Mouse (Mus musculus): Measurements from ENCODE around the gene Parp16.
"Not testable (repeated sequence)": the region's sequence is repeated elsewhere in the genome, so short reads cannot be mapped to it uniquely, and the experiment has no call there.

Gene Parp16

DNA sequence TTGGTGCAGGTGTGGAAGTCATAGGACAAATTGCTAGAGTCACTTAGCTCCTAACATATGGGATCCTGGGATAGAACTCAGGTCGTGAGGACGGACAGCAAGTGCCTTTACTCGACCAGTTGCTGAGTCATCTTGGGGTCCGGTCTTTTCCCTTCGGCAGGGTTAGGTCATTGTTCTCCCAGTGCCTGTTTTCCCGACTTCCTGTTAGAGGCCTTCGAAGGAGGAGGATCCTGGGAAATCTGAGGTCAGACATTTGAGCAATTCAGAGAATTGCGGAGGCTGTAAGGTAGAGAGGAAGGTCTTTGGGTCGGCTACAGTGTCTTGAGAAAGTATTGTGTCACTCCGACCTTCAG, 19.2 kb downstream of the Parp16 start:
- Histone ChIP-seq H3K36me3 (ENCODE audit: control insufficient read depth, insufficient read depth, low read length, poor library complexity, severe bottlenecking) (0 out of 2 replicates have a peak, but pooled peaks cover 2% of the 10 kb centered on the region), H3K27me3 (ENCODE audit: control insufficient read depth, insufficient read depth, low read length, poor library complexity, severe bottlenecking) (no peaks in the 10 kb centered on the region)
- no peak for DNase-seq (ENCODE audit: low read depth, low spot score)

GRCm38 (mm10) chr9:65214778-65215493, 19.8 kb downstream of the Parp16 start:
- H3K27me3 ChIP-seq (ENCODE audit: control insufficient read depth, insufficient read depth, low read length, poor library complexity, severe bottlenecking): no peaks in the 10 kb centered on the region
- 0 out of 2 replicates have a peak, but pooled peaks cover 2% of the 10 kb centered on the region for H3K36me3 ChIP-seq (ENCODE audit: control insufficient read depth, insufficient read depth, low read length, poor library complexity, severe bottlenecking)
- peak; percentile 83 for DNase-seq (ENCODE audit: low read depth, low spot score)

- H3K36me3 ChIP-seq (ENCODE audit: control insufficient read depth, insufficient read depth, low read length, poor library complexity, severe bottlenecking): no peaks in the 10 kb centered on the region
- no peaks in the 10 kb centered on the region for H3K27me3 ChIP-seq (ENCODE audit: control insufficient read depth, insufficient read depth, low read length, poor library complexity, severe bottlenecking)
- no peak for DNase-seq (ENCODE audit: low read depth, low spot score)
Measured at GRCm38 (mm10) chr9:65215494-65216126, 20.5 kb downstream of the Parp16 start.

GRCm38 (mm10) chr9:65216972-65217371, 21.8 kb downstream of the Parp16 start:
- Histone ChIP-seq H3K36me3 (ENCODE audit: control insufficient read depth, insufficient read depth, low read length, poor library complexity, severe bottlenecking) (no peaks in the 10 kb centered on the region), H3K27me3 (ENCODE audit: control insufficient read depth, insufficient read depth, low read length, poor library complexity, severe bottlenecking) (no peaks in the 10 kb centered on the region)
- DNase-seq (ENCODE audit: low read depth, low spot score): peak; percentile 48

- DNase-seq (ENCODE audit: low read depth, low spot score): no peak
Measured at GRCm38 (mm10) chr9:65217661-65218060, 22.5 kb downstream of the Parp16 start.

GRCm38 (mm10) chr9:65218916-65219315, 23.8 kb downstream of the Parp16 start:
- no peaks in the 10 kb centered on the region for H3K27me3 ChIP-seq (ENCODE audit: control insufficient read depth, insufficient read depth, low read length, poor library complexity, severe bottlenecking)
- H3K36me3 ChIP-seq (ENCODE audit: control insufficient read depth, insufficient read depth, low read length, poor library complexity, severe bottlenecking): no peaks in the 10 kb centered on the region
- DNase-seq (ENCODE audit: low read depth, low spot score): no peak

More at GRCm38 (mm10) chr9:65217661-65218060, 22.5 kb downstream of the Parp16 start:
- H3K36me3 ChIP-seq (ENCODE audit: control insufficient read depth, insufficient read depth, low read length, poor library complexity, severe bottlenecking): no peaks in the 10 kb centered on the region
- no peaks in the 10 kb centered on the region for H3K27me3 ChIP-seq (ENCODE audit: control insufficient read depth, insufficient read depth, low read length, poor library complexity, severe bottlenecking)

DNA sequence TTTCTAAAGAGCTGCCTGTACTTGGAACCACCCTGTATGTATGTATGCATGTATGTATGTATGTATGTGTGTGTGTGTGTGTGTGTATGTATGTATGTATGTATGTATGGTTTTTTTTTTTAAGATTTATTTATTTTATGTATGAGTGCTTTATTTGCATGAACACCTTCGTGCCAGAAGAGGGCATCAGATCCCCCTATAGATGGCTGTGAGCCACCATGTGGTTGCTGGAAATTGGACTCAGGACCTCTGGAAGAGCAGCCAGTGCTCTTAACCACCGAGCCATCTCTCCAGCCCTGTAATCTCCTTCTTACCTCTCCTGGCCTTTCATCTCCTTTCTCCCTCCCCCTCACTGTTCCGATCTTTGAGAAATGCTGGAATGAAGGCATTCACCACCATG, 25.2 kb downstream of the Parp16 start:
- not testable (repeated sequence) for DNase-seq (ENCODE audit: low read depth, low spot score); H3K27me3 ChIP-seq (ENCODE audit: control insufficient read depth, insufficient read depth, low read length, poor library complexity, severe bottlenecking); H3K36me3 ChIP-seq (ENCODE audit: control insufficient read depth, insufficient read depth, low read length, poor library complexity, severe bottlenecking)

DNA sequence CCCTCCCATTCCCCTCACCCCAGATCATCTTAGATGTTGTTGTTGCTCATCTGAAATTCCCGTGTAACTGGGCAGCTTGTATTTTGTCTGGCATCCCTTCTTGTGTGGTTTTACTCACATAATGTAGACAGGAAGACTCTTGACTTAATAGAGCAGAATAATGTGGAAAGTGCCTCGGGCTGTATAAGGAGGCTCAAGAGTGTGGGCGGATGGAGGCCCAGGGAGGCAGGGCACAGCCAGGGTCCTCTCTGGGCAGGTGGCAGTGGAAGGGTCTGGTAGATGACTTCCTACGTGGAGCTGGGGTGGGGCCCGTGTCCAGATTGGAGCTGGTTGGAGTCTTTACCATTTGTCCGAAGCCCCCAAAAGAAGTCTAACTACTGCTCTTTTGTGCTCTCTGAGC, 28.8 kb downstream of the Parp16 start:
- DNase-seq (ENCODE audit: low read depth, low spot score): no peak
- H3K36me3 ChIP-seq (ENCODE audit: control insufficient read depth, insufficient read depth, low read length, poor library complexity, severe bottlenecking): peaks cover 2% of the 10 kb centered on the region; the same call in 1 of the 2 replicates
- H3K27me3 ChIP-seq (ENCODE audit: control insufficient read depth, insufficient read depth, low read length, poor library complexity, severe bottlenecking): no peaks in the 10 kb centered on the region

DNA sequence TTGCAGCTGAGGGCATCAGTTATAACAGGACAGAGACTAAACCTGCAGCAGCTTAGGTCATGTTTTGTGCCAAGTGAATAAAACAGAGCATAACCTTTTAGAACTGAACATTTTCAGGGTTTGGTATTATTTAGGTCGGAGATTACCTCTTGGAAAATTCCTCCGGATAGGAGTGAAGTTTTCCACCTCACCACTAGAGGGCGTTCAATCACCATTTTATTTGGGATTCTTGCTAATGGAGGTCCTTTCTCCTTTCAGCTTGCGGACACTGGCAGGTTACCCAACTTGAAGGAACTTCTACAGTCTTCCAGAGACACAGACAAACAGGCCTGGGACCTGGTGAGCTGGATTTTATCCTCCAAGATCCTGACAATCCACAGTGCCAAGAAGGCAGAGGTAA, 30.6 kb downstream of the Parp16 start:
- Histone ChIP-seq H3K36me3 (ENCODE audit: control insufficient read depth, insufficient read depth, low read length, poor library complexity, severe bottlenecking) (peaks cover 2% of the 10 kb centered on the region; the same call in 1 of the 2 replicates), H3K27me3 (ENCODE audit: control insufficient read depth, insufficient read depth, low read length, poor library complexity, severe bottlenecking) (no peaks in the 10 kb centered on the region)
- no peak for DNase-seq (ENCODE audit: low read depth, low spot score)

DNA sequence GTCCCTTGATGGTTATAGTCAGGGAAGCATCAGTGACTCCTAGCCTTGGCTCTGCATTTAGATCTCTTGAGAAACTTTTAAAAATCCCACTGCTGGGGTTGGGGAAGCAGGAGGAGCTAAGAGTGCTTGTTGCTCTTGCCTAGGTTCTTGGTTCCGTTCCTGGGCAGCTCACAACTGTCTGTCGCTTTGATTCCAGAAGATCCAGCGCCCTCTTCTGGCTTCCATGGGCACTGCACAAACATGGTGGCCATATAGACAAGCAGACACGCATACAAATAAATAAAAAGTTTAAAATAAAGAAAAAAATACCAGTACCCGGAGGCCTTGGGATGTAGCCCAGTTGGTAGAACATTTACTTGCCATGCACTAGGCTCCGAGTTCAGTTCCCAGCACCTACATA, 35.1 kb downstream of the Parp16 start:
- peaks cover 2% of the 10 kb centered on the region for H3K36me3 ChIP-seq (ENCODE audit: control insufficient read depth, insufficient read depth, low read length, poor library complexity, severe bottlenecking)
- no peak for DNase-seq (ENCODE audit: low read depth, low spot score)
- no peaks in the 10 kb centered on the region for H3K27me3 ChIP-seq (ENCODE audit: control insufficient read depth, insufficient read depth, low read length, poor library complexity, severe bottlenecking)

DNA sequence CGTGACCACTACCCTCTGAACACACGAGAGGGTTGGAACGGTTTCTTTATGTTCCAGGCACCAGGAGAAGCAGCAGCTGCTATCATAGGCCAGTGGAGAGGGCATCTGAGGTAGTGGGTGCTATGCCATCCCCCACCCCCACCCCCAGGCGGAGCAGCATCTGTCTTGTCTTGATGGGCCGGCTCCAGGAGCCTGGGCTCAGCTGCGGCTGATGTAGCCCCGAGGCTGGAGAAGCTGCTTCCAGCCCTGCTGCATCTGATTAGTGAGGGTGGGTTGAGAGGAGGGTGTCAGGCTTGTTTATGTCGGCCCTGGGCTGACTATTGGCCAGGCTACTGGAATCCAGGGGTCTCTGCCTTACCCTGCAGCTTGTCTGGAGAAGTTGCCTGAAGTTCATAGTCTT, 36.1 kb downstream of the Parp16 start:
- peaks cover 2% of the 10 kb centered on the region for H3K36me3 ChIP-seq (ENCODE audit: control insufficient read depth, insufficient read depth, low read length, poor library complexity, severe bottlenecking)
- H3K27me3 ChIP-seq (ENCODE audit: control insufficient read depth, insufficient read depth, low read length, poor library complexity, severe bottlenecking): no peaks in the 10 kb centered on the region
- no peak for DNase-seq (ENCODE audit: low read depth, low spot score)

GRCm38 (mm10) chr9:65233243-65233985, 38.3 kb downstream of the Parp16 start:
- Histone ChIP-seq H3K27me3 (ENCODE audit: control insufficient read depth, insufficient read depth, low read length, poor library complexity, severe bottlenecking) (no peaks in the 10 kb centered on the region), H3K36me3 (ENCODE audit: control insufficient read depth, insufficient read depth, low read length, poor library complexity, severe bottlenecking) (peaks cover 2% of the 10 kb centered on the region; the same call in 1 of the 2 replicates)
- DNase-seq (ENCODE audit: low read depth, low spot score): no peak

GRCm38 (mm10) chr9:65234734-65235133, 39.6 kb downstream of the Parp16 start:
- Histone ChIP-seq H3K36me3 (ENCODE audit: control insufficient read depth, insufficient read depth, low read length, poor library complexity, severe bottlenecking) (peaks cover 2% of the 10 kb centered on the region; the same call in 1 of the 2 replicates), H3K27me3 (ENCODE audit: control insufficient read depth, insufficient read depth, low read length, poor library complexity, severe bottlenecking) (no peaks in the 10 kb centered on the region)
- no peak for DNase-seq (ENCODE audit: low read depth, low spot score)

DNA sequence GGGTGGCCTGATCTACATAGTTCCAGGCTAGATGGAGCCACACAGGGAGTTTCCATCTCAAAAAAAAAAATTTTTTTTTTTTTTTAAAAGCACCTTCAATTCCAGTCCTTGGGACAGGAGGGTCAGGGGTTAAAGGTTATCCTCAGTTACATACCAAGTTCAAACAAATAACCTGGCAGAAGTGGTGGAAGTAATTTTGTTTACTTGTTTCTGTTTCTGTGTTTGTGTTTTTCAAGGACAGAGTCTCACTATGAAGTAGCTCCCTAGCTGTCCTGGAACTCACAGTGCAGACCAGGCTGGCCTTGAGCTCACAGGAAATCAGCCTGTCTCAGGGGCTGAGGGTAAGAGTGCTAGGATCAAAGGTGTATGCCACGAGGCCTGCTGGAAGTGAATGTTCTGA, 40.4 kb downstream of the Parp16 start:
- Histone ChIP-seq H3K36me3 (ENCODE audit: control insufficient read depth, insufficient read depth, low read length, poor library complexity, severe bottlenecking) (peaks cover 2% of the 10 kb centered on the region; the same call in 1 of the 2 replicates), H3K27me3 (ENCODE audit: control insufficient read depth, insufficient read depth, low read length, poor library complexity, severe bottlenecking) (no peaks in the 10 kb centered on the region)
- DNase-seq (ENCODE audit: low read depth, low spot score): no peak

GRCm38 (mm10) chr9:65237616-65238015, 42.5 kb downstream of the Parp16 start:
- Histone ChIP-seq H3K36me3 (ENCODE audit: control insufficient read depth, insufficient read depth, low read length, poor library complexity, severe bottlenecking) (peaks cover 2% of the 10 kb centered on the region; the same call in 1 of the 2 replicates), H3K27me3 (ENCODE audit: control insufficient read depth, insufficient read depth, low read length, poor library complexity, severe bottlenecking) (no peaks in the 10 kb centered on the region)
- DNase-seq (ENCODE audit: low read depth, low spot score): no peak
